In genomic region chr2:73561665-73562063, GRCm38 (mm10) we compare ENCODE assay signal across 8 mouse cellular contexts. TPM values are rescaled to one million over a fixed set of nuclear protein-coding genes. Genes with fewer than 3 reads are reported as not detected.
DNase-seq lines count a peak whose midpoint lies in the region; ATAC-seq and TF ChIP-seq lines count a peak whose summit lies in the region.

No protein-coding gene starts in this region.

- no peak overlapping the region for H3K27ac ChIP-seq in heart, postnatal 0 days (ENCODE audit: low read depth)
- no peak overlapping the region for H3K27ac ChIP-seq in liver, embryonic 11.5 days (ENCODE audit: low read depth, low read length)
- no peak overlapping the region for H3K27ac ChIP-seq in neural tube, embryonic 11.5 days (ENCODE audit: low read depth, low read length)

- peak overlapping the region; percentile 38 for H3K4me3 ChIP-seq in heart, postnatal 0 days (ENCODE audit: low read depth, low read length)
- peak overlapping the region; percentile 35; the same call in 1 of the 2 replicates for H3K4me3 ChIP-seq in liver, embryonic 11.5 days (ENCODE audit: low read depth, low read length)
- H3K4me3 ChIP-seq in neural tube, embryonic 11.5 days (ENCODE audit: low read depth, low read length), result peak overlapping the region; percentile 24

- peak overlapping the region; percentile 71 for H3K4me2 ChIP-seq in heart, postnatal 0 days (ENCODE audit: low read depth, low read length)
- peak overlapping the region; percentile 71 for H3K4me2 ChIP-seq in liver, embryonic 11.5 days
- peak overlapping the region; percentile 67 for H3K4me2 ChIP-seq in neural tube, embryonic 11.5 days (ENCODE audit: low read depth)

- no peak overlapping the region for H3K9ac ChIP-seq in heart, postnatal 0 days (replicated peaks; ENCODE audit: low read depth, low read length)
- H3K9ac ChIP-seq in liver, embryonic 11.5 days (ENCODE audit: low read depth, low read length), result no peak overlapping the region
- no peak overlapping the region for H3K9ac ChIP-seq in neural tube, embryonic 11.5 days (ENCODE audit: low read length)

- H3K27me3 ChIP-seq in heart, postnatal 0 days (ENCODE audit: control insufficient read depth, insufficient read depth, low read length), result no peaks in the 10 kb centered on the region
- 0 out of 2 replicates have a peak, but pooled peaks cover 4% of the 10 kb centered on the region for H3K27me3 ChIP-seq in liver, embryonic 11.5 days (replicated peaks; ENCODE audit: control insufficient read depth, insufficient read depth, low read length)
- no peaks in the 10 kb centered on the region for H3K27me3 ChIP-seq in neural tube, embryonic 11.5 days (ENCODE audit: control insufficient read depth, insufficient read depth, low read length)

- no peaks in the 10 kb centered on the region for H3K4me1 ChIP-seq in heart, postnatal 0 days (ENCODE audit: control insufficient read depth, insufficient read depth)
- 0 out of 2 replicates have a peak, but pooled peaks cover 3% of the 10 kb centered on the region for H3K4me1 ChIP-seq in liver, embryonic 11.5 days (replicated peaks; ENCODE audit: control insufficient read depth, insufficient read depth, low read length)
- no peaks in the 10 kb centered on the region for H3K4me1 ChIP-seq in neural tube, embryonic 11.5 days (ENCODE audit: control insufficient read depth, insufficient read depth, low read length)

- no peaks in the 10 kb centered on the region for H3K36me3 ChIP-seq in heart, postnatal 0 days (replicated peaks; ENCODE audit: control insufficient read depth, insufficient read depth, low read length)
- H3K36me3 ChIP-seq in liver, embryonic 11.5 days (ENCODE audit: control insufficient read depth, insufficient read depth, low read length), result no peaks in the 10 kb centered on the region
- no peaks in the 10 kb centered on the region for H3K36me3 ChIP-seq in neural tube, embryonic 11.5 days (ENCODE audit: control insufficient read depth, insufficient read depth, low read length)

- WGBS in heart, postnatal 0 days, result 4% methylated on average over 8 of the region's 8 CpGs
- 5% methylated on average over 8 of the region's 8 CpGs for WGBS in liver, embryonic 11.5 days
- 11% methylated on average over 8 of the region's 8 CpGs for WGBS in neural tube, embryonic 11.5 days

- no peaks in the 10 kb centered on the region for H3K9me3 ChIP-seq in heart, postnatal 0 days (replicated peaks; ENCODE audit: control insufficient read depth, low read length)
- no peaks in the 10 kb centered on the region for H3K9me3 ChIP-seq in liver, embryonic 11.5 days (ENCODE audit: control insufficient read depth, low read length)
- H3K9me3 ChIP-seq in neural tube, embryonic 11.5 days (ENCODE audit: control insufficient read depth, low read length), result no peaks in the 10 kb centered on the region

- peak; percentile 59 for TF ChIP-seq CTCF in heart, postnatal 0 days (IDR thresholded peaks at IDR 0.05; ENCODE audit: low read depth)

- ATAC-seq in heart, postnatal 0 days (ENCODE audit: insufficient read depth, low read depth), result peak; percentile 54
- peak; percentile 71 for ATAC-seq in liver, embryonic 11.5 days (replicated peaks; ENCODE audit: low FRiP score)
- peak; percentile 60; the same call in 1 of the 2 replicates for ATAC-seq in neural tube, embryonic 11.5 days (ENCODE audit: insufficient read depth, low FRiP score, low TSS enrichment)

- DNase-seq in adrenal gland, postnatal 14 days, result peak; percentile 51
- DNase-seq in adrenal gland, postnatal 25 days, result no peak
- DNase-seq in A20 (ENCODE audit: low read depth, low spot score), result peak; percentile 79
- peak; percentile 67 for DNase-seq in c-Kit-positive CD71-positive TER-119-positive erythroid progenitor cells, embryonic 14.5 days (ENCODE audit: low spot score)
- DNase-seq in heart, postnatal 0 days (ENCODE audit: low spot score), result peak; percentile 55
- DNase-seq in liver, embryonic 11.5 days (ENCODE audit: low spot score), result peak; percentile 47
- peak; percentile 75 for DNase-seq in neural tube, embryonic 11.5 days (ENCODE audit: low spot score)
- DNase-seq in urinary bladder, postnatal 4 days (ENCODE audit: low spot score in 2 of 2), result no peak

- no peak for TF ChIP-seq EP300 in heart, postnatal 0 days (IDR thresholded peaks at IDR 0.05; ENCODE audit: low read depth)

RNA-seq across cellular contexts. Expression of gene Chrna1, which starts 18.5 kb away (rescaled TPM):
- total RNA-seq in adrenal gland, postnatal 14 days (2021), result not detected in 2 replicates
- not detected in 2 replicates for total RNA-seq in adrenal gland, postnatal 25 days (2021)
- total RNA-seq in heart, postnatal 0 days (2014; rRNA removed; ENCODE audit: low replicate concordance), result not detected in 2 replicates
- polyA plus RNA-seq in heart, postnatal 0 days (2015; fragmentation: Nextera tagmentation; extraction: Ambion mirVana), result 0.03 and 0.05 TPM in 2 replicates
- 0.66 and 0.70 TPM in 2 replicates for polyA plus RNA-seq in liver, embryonic 11.5 days (2014; fragmentation: Nextera tagmentation; extraction: Ambion mirVana)
- polyA plus RNA-seq in neural tube, embryonic 11.5 days (2014; fragmentation: Nextera tagmentation; extraction: Ambion mirVana), result 2.0 and 2.4 TPM in 2 replicates

RNA-seq across cellular contexts. Expression of gene Wipf1, which starts 32.1 kb away (rescaled TPM):
- total RNA-seq in adrenal gland, postnatal 14 days (2021), result 21.6 and 29.3 TPM in 2 replicates
- 14.9 and 17.0 TPM in 2 replicates for total RNA-seq in adrenal gland, postnatal 25 days (2021)
- total RNA-seq in heart, postnatal 0 days (2014; rRNA removed; ENCODE audit: low replicate concordance), result 1.7 and 20.3 TPM in 2 replicates
- polyA plus RNA-seq in heart, postnatal 0 days (2015; fragmentation: Nextera tagmentation; extraction: Ambion mirVana), result 2.9 and 3.1 TPM in 2 replicates
- 12.0 and 12.7 TPM in 2 replicates for polyA plus RNA-seq in liver, embryonic 11.5 days (2014; fragmentation: Nextera tagmentation; extraction: Ambion mirVana)
- polyA plus RNA-seq in neural tube, embryonic 11.5 days (2014; fragmentation: Nextera tagmentation; extraction: Ambion mirVana), result 9.0 and 9.6 TPM in 2 replicates

Comparison
In these comparisons a context has a peak if more than half of its experiments do, and no peak if none do; other contexts are left out.
1. DNase-seq: peak in adrenal gland, postnatal 14 days (single experiment), A20 (single experiment), c-Kit-positive CD71-positive TER-119-positive erythroid progenitor cells, embryonic 14.5 days (single experiment), heart, postnatal 0 days (single experiment), liver, embryonic 11.5 days (single experiment) and neural tube, embryonic 11.5 days (single experiment); none in adrenal gland, postnatal 25 days (single experiment) and urinary bladder, postnatal 4 days (0 of 2).
2. Peak in every context shown above with its lines, with median percentiles within 50 percentile points of each other: ATAC-seq, H3K4me2 ChIP-seq and H3K4me3 ChIP-seq.